Mouse (Mus musculus) kidney, embryonic 15.5 days (tissue): ENCODE measurements around the gene Rbm15. TPM values are rescaled to one million over a fixed set of nuclear protein-coding genes. Genes with fewer than 3 reads are reported as not detected.
A peak's percentile ranks its signal among the peaks of the same experiment; 100 is the strongest.

Experiments
- ATAC-seq: fragments of 200-750 bp; cut with Nextera tagmentation; replicated peaks from 2 replicates; pipeline ENCODE4 v1.8.0; 2017; ENCODE audit warnings: moderate TSS enrichment; ENCODE audit not compliant: low FRiP score
- H3K27ac ChIP-seq: fragments of 300-500 bp; sonication (generic); 2 replicates; pipeline ENCODE4 v1.5.1; 2015; ENCODE audit warnings: mild to moderate bottlenecking, inconsistent platforms
- H3K27me3 ChIP-seq: fragments of 300-500 bp; sonication (generic); 2 replicates; pipeline ENCODE4 v1.6.1; 2015; ENCODE audit warnings: inconsistent platforms
- H3K36me3 ChIP-seq: fragments of 300-500 bp; sonication (generic); 2 replicates; pipeline ENCODE4 v1.6.1; 2015; ENCODE audit warnings: inconsistent platforms
- H3K4me1 ChIP-seq: fragments of 300-500 bp; sonication (generic); 2 replicates; pipeline ENCODE4 v1.6.1; 2015; ENCODE audit warnings: inconsistent platforms
- H3K4me2 ChIP-seq: fragments of 300-500 bp; sonication (generic); 2 replicates; pipeline ENCODE4 v1.6.1; 2015; ENCODE audit warnings: moderate library complexity, mild to moderate bottlenecking, inconsistent platforms
- H3K4me3 ChIP-seq: fragments of 300-500 bp; sonication (generic); replicated peaks from 2 replicates; pipeline ENCODE4 v1.5.1; 2015; ENCODE audit warnings: mild to moderate bottlenecking, inconsistent platforms
- H3K9ac ChIP-seq: fragments of 300-500 bp; sonication (generic); 2 replicates; pipeline ENCODE4 v1.6.1; 2015; ENCODE audit warnings: mild to moderate bottlenecking, inconsistent platforms
- H3K9me3 ChIP-seq: fragments of 300-500 bp; sonication (generic); replicated peaks from 2 replicates; pipeline ENCODE4 v1.6.1; 2016; ENCODE audit warnings: inconsistent platforms
- WGBS: fragments of 180-500 bp; shearing (Covaris S2); methylation state at CpG from one replicate; pipeline ENCODE4 v1.1.7; 2015; ENCODE audit warnings: mixed read lengths; 5-methylcytosine and 5-hydroxymethylcytosine counted together
- polyA plus RNA-seq: library from polyadenylated mRNA; unstranded; fragments of >200 nt; fragmentation: Nextera tagmentation; extraction: Ambion mirVana; gene quantifications from 2 replicates; pipeline ENCODE4 v1.2.1, GENCODE M21; 2015

Rbm15 gene
- 15.6 and 17.2 TPM in 2 replicates for polyA plus RNA-seq

GRCm38 (mm10) chr3:107333381-107334201 is at the start of gene Rbm15:
Rbm15 (minus strand) TSS chr3:107333673.
- H3K27me3 ChIP-seq: no peaks in the 10 kb centered on the region
- H3K9ac ChIP-seq: peak within 1 kb of the TSS; percentile 83
- H3K36me3 ChIP-seq: peaks cover 17% of the 10 kb centered on the region
- peak; percentile 94 for ATAC-seq
- H3K4me3 ChIP-seq: peak within 1 kb of the TSS; percentile 81
- under 1% methylated on average over 62 of the region's 62 CpGs for WGBS
- H3K4me1 ChIP-seq: peaks cover 23% of the 10 kb centered on the region
- peak within 1 kb of the TSS; percentile 82 for H3K4me2 ChIP-seq
- no peaks in the 10 kb centered on the region for H3K9me3 ChIP-seq
- peak within 1 kb of the TSS; percentile 98 for H3K27ac ChIP-seq

GRCm38 (mm10) chr3:107379422-107379821 is 45.9 kb upstream of the Rbm15 start:
- H3K4me3 ChIP-seq: no peak overlapping the region
- 3% methylated on average over 4 of the region's 4 CpGs for WGBS
- H3K9ac ChIP-seq: no peak overlapping the region
- H3K36me3 ChIP-seq: no peaks in the 10 kb centered on the region
- H3K27ac ChIP-seq: no peak overlapping the region
- H3K4me1 ChIP-seq: 0 out of 2 replicates have a peak, but pooled peaks cover 5% of the 10 kb centered on the region
- ATAC-seq: no peak
- H3K9me3 ChIP-seq: no peaks in the 10 kb centered on the region
- H3K4me2 ChIP-seq: no peak overlapping the region
- H3K27me3 ChIP-seq: 0 out of 2 replicates have a peak, but pooled peaks cover 5% of the 10 kb centered on the region

GRCm38 (mm10) chr3:107378626-107379025 is 45.2 kb upstream of the Rbm15 start:
- H3K4me2 ChIP-seq: no peak overlapping the region
- no peak for ATAC-seq
- no peaks in the 10 kb centered on the region for H3K9me3 ChIP-seq
- H3K9ac ChIP-seq: no peak overlapping the region
- H3K4me3 ChIP-seq: no peak overlapping the region
- H3K27me3 ChIP-seq: 0 out of 2 replicates have a peak, but pooled peaks cover 4% of the 10 kb centered on the region
- WGBS: 74% methylated on average over 5 of the region's 5 CpGs
- H3K36me3 ChIP-seq: no peaks in the 10 kb centered on the region
- no peak overlapping the region for H3K27ac ChIP-seq
- H3K4me1 ChIP-seq: 0 out of 2 replicates have a peak, but pooled peaks cover 5% of the 10 kb centered on the region

GRCm38 (mm10) chr3:107374948-107375664 is 41.6 kb upstream of the Rbm15 start:
- Histone ChIP-seq H3K9ac (no peak overlapping the region), H3K4me3 (no peak overlapping the region), H3K9me3 (no peaks in the 10 kb centered on the region), H3K27me3 (no peaks in the 10 kb centered on the region), H3K4me2 (no peak overlapping the region), H3K4me1 (no peaks in the 10 kb centered on the region), H3K36me3 (no peaks in the 10 kb centered on the region), H3K27ac (no peak overlapping the region)
- ATAC-seq: no peak
- WGBS: 12% methylated on average over 6 of the region's 6 CpGs

- WGBS: 85% methylated on average over 6 of the region's 6 CpGs
- Histone ChIP-seq H3K4me2 (no peak overlapping the region), H3K27me3 (peaks cover 13% of the 10 kb centered on the region; the same call in 1 of the 2 replicates), H3K27ac (no peak overlapping the region), H3K36me3 (no peaks in the 10 kb centered on the region), H3K4me1 (no peaks in the 10 kb centered on the region), H3K9ac (no peak overlapping the region), H3K4me3 (no peak overlapping the region), H3K9me3 (no peaks in the 10 kb centered on the region)
- no peak for ATAC-seq
These were observed 35.7 kb upstream of the Rbm15 start for GRCm38 (mm10) chr3:107369156-107369555.

- Histone ChIP-seq H3K4me3 (no peak overlapping the region), H3K9ac (no peak overlapping the region), H3K36me3 (no peaks in the 10 kb centered on the region), H3K9me3 (no peaks in the 10 kb centered on the region), H3K27ac (no peak overlapping the region), H3K27me3 (peaks cover 17% of the 10 kb centered on the region; the same call in 1 of the 2 replicates), H3K4me1 (no peaks in the 10 kb centered on the region), H3K4me2 (no peak overlapping the region)
- no peak for ATAC-seq
- WGBS: 81% methylated on average over 8 of the region's 8 CpGs
These were observed 34.6 kb upstream of the Rbm15 start for GRCm38 (mm10) chr3:107367938-107368599.

GRCm38 (mm10) chr3:107365341-107365740 is 31.9 kb upstream of the Rbm15 start:
- no peak overlapping the region for H3K4me3 ChIP-seq
- no peak for ATAC-seq
- no peak overlapping the region for H3K27ac ChIP-seq
- H3K9me3 ChIP-seq: no peaks in the 10 kb centered on the region
- 85% methylated on average over 4 of the region's 4 CpGs for WGBS
- peaks cover 19% of the 10 kb centered on the region; the same call in 1 of the 2 replicates for H3K27me3 ChIP-seq
- 0 out of 2 replicates have a peak, but pooled peaks cover 3% of the 10 kb centered on the region for H3K4me1 ChIP-seq
- no peak overlapping the region for H3K4me2 ChIP-seq
- H3K36me3 ChIP-seq: no peaks in the 10 kb centered on the region
- no peak overlapping the region for H3K9ac ChIP-seq

- Histone ChIP-seq H3K36me3 (no peaks in the 10 kb centered on the region), H3K9me3 (no peaks in the 10 kb centered on the region), H3K4me1 (0 out of 2 replicates have a peak, but pooled peaks cover 3% of the 10 kb centered on the region), H3K27me3 (peaks cover 29% of the 10 kb centered on the region), H3K9ac (no peak overlapping the region), H3K27ac (no peak overlapping the region), H3K4me3 (no peak overlapping the region), H3K4me2 (no peak overlapping the region)
- no peak for ATAC-seq
- WGBS: 85% methylated on average over 5 of the region's 5 CpGs
These were observed 29.9 kb upstream of the Rbm15 start for GRCm38 (mm10) chr3:107363391-107363790.

GRCm38 (mm10) chr3:107360341-107360740 is 26.9 kb upstream of the Rbm15 start:
- Histone ChIP-seq H3K27me3 (peaks cover 41% of the 10 kb centered on the region), H3K9me3 (no peaks in the 10 kb centered on the region), H3K4me2 (no peak overlapping the region), H3K4me1 (peaks cover 9% of the 10 kb centered on the region), H3K27ac (no peak overlapping the region), H3K36me3 (no peaks in the 10 kb centered on the region), H3K4me3 (no peak overlapping the region), H3K9ac (no peak overlapping the region)
- no peak for ATAC-seq
- 56% methylated on average over 4 of the region's 4 CpGs for WGBS

- Histone ChIP-seq H3K4me3 (no peak overlapping the region), H3K36me3 (no peaks in the 10 kb centered on the region), H3K9me3 (no peaks in the 10 kb centered on the region), H3K9ac (no peak overlapping the region), H3K27ac (no peak overlapping the region), H3K4me2 (no peak overlapping the region), H3K27me3 (peaks cover 51% of the 10 kb centered on the region), H3K4me1 (peaks cover 9% of the 10 kb centered on the region)
- ATAC-seq: no peak
- WGBS: 47% methylated on average over 3 of the region's 3 CpGs
These were observed 24.3 kb upstream of the Rbm15 start for GRCm38 (mm10) chr3:107357700-107358234.

GRCm38 (mm10) chr3:107356964-107357441 is 23.5 kb upstream of the Rbm15 start:
- peaks cover 9% of the 10 kb centered on the region for H3K4me1 ChIP-seq
- peak overlapping the region; percentile 33 for H3K9ac ChIP-seq
- H3K27me3 ChIP-seq: peaks cover 53% of the 10 kb centered on the region
- H3K36me3 ChIP-seq: no peaks in the 10 kb centered on the region
- WGBS: 1% methylated on average over 11 of the region's 11 CpGs
- H3K27ac ChIP-seq: no peak overlapping the region
- ATAC-seq: peak; percentile 89
- peak overlapping the region; percentile 51 for H3K4me2 ChIP-seq
- peak overlapping the region; percentile 18; the same call in 1 of the 2 replicates for H3K4me3 ChIP-seq
- no peaks in the 10 kb centered on the region for H3K9me3 ChIP-seq
